Mouse (Mus musculus) ZHBTc4 (cell line): Measurements from ENCODE around the gene Tom1l2.

Experiments
- DNase-seq: peaks from one replicate; pipeline ENCODE4 v3.0.0-alpha.2; 2011; ENCODE audit warnings: low read depth, low spot score

The Tom1l2 gene

DNA sequence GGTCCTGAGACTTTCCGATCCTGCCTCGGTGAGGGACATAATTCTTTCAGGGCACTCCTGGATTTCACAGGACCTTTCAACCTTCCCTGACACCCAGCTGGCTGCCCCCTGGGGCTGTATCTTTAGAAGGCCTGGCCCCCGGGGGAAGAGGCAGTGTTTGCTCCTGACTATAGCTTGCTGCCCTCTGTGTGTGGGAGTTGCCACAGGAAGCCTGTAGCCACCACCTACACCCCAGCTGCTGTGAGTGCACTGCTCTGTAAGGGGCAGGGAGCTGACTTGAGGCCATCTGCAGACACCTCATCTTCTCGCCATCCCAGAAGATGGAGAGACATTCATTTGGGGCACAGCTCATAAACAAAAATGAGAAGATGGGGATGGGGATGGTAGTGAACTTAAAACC, 120.8 kb downstream of the Tom1l2 start:
- no peak for DNase-seq

DNA sequence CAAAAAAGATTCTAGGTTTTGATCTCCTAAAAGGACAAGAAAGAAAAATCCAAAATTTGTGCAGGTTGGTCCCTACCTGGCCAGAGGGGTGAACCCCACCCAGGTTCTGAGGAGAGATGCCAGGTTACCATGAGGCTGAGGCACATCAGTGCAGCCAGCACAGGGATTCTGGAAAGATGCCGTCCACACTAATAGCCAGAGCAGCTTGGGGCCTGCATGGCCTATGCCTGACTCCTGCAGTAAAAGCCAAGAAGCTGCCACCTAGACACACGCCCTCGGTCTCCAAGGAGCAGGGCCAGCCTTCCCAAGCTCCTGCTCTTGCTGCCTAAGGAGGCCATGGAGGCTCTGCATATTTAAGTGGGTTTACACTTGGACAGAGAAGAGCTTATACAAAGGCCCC, 121.4 kb downstream of the Tom1l2 start:
- DNase-seq = no peak

DNA sequence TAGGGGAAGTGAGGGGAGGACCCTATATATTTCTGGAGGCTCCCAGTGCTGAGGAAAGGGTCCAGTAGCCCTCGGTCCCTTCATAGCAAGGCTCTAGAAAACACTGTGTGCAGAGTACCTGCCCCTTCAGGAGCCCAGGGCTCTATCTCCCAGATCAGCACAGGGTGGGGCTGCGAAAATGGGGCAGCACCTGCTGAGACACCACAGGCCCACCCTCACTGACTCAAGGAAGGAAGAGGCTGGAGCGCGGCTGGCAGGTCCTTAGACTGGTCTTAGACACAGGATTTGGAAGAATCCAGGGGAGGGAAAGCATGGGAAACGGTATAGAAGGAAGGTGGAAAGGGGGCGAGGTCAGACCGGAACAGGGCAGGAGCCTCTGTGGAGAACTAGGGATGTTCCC, 122.2 kb downstream of the Tom1l2 start:
- DNase-seq = no peak

DNA sequence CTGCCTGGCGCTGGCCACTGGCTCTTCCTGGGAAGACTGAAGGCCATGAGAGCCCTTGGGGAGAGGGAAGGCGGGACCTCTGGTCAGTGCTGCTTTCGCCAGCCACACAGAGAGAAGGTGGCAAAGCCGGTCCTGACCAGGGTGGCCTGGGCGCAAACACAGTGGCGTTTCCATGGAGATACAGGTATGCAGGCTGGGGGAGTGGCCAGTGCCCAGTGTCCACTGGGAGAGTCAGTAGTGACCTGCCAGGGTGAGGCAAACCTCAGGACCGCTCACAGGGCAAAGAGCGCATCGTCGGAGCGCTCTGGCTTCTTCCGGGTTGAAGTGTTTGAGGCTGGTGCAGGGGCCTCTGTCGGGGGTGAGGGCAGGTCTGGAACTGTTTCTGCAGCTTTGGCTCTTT, 122.9 kb downstream of the Tom1l2 start:
- DNase-seq = no peak

DNA sequence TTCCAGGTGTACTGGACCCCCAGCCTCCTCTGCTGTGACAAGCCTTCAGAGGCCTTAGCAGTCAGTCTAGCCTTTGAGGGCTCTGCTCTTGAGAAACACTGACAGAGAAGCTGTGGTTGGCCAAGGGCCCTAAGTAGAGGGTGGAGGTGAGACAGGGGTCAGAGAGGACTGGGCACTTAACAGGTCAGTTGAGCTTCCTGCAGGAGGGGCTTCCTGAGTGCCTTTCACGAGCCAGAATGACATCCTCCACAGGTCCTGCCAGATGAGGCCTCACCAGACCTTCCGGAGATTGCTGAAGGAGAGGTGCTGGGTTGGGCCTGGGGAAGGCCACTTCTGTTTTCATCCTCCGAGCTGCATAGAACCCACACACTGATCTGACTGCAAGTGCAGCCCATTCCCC, 124.2 kb downstream of the Tom1l2 start:
- no peak for DNase-seq

DNA sequence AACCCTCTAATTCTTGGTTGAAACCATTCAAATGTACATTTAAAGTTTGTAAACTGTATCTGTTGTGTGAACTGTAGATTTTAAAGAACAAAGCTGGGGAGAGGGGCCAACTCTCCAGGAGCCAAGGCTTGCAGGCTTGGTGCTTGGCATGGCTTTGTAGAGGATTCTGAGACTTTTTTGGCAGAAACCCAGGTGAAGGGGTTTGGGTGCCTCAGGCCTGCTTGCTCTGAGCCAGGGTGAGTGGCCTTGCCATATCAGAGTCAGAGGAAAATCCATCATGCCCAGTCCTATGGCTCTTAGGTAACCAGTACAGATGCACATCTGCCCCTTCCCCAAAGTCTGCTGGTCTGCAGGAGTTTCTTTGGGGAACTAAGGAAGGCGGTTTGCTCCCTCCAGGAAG, 126.8 kb downstream of the Tom1l2 start:
- DNase-seq = no peak

DNA sequence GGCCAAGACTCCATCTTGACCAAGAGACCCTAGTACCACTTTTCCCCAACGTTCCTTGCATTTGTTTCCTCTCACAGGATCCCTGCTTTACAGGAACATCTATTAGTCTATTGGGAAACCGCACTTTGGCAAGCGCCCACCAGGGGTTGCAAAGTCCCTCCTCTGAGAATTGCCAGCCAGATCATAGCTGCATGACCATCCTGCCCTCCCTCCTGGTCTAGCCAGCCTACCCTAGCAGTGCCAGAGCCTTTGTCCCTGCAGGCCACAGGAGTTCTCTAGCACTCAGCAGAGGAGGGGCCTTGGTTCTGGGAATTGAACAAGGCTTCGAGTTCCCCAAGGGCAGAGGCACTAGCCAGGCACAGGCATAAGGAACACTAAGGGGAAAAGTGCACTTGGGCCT, 128.0 kb downstream of the Tom1l2 start:
- no peak for DNase-seq

DNA sequence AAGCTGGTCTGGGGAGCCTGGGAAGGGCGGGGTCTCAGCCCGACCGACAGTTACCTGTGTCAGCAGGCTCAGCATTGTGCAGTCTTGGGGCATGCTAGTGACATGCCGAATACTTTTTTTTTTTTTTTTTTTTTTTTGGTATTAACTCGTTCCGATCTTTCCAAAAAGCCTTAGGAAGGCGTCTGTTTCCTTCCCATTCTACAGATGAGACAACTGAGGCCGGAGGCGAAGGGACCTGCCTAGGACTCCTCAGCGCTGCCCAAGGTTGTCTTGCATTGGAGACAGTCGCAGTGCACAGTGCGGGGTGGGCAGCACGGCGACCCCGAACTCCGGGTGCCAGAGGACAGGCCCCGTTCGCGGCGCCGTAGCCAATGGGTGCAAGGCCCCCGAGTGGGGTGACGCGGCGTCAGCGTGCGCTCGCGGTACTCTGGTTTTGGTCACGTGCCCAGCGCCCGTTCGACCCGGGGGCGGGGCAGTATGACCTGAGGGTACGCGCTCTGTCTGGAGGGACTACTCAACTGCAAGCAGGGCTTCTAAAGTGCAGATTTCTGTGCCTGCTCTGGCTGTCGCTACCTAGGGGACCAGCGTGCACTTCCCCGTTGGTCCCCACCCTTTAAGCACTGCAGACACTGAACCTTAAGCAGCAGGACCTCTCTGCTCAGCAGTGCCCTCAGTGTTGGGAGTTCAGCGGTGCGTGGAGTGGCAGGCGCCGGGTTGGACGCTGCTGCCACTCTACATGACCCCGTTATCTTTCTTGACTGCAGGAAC, 130.1 kb downstream of the Tom1l2 start, which contains the start of gene Srebf1:
Srebf1 (minus strand) TSS at position 113 of the 768 bp plus-strand sequence.
- DNase-seq = peak; percentile 97

DNA sequence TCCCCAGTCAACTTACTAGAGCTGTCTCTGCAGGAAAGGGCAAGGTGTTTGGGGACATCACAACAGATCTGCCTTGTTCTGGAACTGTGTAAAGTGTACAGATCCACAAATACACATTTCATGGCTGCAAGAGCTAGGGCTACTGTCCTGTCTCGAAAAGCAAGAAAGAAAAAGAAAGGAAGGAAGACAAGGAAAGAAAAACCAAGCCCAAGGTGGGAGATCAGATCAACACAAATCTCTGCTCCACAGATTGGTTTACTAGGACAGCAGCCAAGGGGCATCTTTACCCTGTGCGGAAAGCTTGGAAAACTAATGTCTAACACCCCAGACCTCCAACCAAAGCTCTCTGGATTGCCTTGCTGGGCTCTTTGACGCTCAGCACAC, 130.6 kb downstream of the Tom1l2 start:
- DNase-seq = no peak

DNA sequence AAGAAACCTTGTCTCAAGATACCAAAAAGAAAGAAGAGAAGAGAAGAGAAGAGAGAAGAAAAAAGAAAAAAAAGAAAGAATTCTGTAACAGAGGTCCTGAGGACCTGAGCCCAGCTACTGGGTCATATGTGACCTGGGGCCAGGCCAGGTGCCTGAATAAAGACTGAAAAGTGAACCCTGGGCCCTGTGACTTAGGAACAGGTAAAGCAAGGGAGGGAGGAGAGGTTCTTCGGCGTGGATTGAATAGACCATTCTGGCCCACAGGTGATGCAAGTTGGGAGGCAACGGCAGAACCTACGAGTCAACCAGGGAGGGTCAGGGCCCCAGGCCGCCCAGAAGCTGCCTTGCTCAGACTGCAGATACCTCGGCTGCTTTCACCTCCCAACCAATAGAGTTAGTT, 131.3 kb downstream of the Tom1l2 start:
- no peak for DNase-seq

DNA sequence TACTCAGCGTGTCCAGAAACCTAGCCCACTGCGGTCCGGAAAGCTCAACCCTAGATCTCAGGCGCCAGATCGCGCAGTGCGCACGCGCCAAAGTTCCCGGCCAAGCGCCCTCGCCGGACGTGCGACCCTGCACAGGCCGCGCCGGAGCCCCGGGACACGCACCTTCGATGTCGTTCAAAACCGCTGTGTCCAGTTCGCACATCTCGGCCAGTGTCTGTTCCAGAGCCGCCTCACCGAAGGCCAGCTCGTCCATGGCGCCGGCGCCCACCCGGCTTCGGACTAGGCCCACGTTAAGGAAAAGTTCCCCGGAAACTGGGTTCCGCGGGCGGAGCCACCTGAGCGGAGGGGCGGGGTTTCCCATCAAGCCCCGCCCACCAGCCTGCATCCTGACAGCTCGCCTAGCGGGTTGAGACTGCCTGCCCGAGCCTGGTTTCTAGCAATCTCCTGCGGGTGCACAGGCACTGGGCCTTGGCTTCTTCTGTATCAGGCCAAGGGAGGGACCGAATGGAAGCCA, 132.4 kb downstream of the Tom1l2 start:
- DNase-seq = peak; percentile 95

DNA sequence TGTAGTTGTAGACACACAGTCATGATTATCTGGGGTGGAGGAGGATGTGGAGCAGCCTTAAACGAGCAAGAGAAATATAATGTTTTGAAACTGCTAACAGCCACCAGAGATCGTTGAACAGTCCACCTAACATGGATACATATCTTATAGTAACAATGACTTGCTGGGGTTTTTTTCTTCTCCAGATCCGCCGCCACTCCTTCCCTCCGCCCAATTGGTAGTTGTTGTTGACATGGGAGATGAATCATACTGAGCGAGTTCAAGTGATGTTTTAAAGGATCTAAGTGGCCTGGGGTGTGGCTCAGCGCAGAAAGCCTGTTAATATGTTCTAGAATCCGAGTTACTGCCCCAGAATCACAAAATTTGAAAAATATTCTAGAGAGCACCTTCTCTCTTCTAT, 133.1 kb downstream of the Tom1l2 start:
- DNase-seq = no peak

DNA sequence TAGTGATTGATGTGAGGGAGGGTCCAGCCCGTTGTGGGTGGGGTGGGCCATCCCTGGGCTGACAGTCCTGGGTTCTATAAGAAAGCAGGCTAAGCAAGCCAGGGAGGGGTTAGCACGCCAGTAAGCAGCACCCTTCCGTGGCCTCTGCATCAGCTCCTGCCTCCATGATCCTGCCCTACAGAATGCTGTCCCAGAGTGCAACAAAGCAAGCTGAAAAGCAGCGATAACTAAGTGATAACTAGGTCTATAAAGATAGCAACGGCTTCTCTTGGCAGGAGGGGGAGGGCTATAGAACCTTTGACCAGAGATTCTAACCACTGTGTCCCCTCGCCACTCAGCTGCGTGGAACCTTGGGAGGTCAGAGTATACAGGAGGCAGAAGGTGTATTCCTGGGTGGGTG, 135.2 kb downstream of the Tom1l2 start:
- DNase-seq = no peak

DNA sequence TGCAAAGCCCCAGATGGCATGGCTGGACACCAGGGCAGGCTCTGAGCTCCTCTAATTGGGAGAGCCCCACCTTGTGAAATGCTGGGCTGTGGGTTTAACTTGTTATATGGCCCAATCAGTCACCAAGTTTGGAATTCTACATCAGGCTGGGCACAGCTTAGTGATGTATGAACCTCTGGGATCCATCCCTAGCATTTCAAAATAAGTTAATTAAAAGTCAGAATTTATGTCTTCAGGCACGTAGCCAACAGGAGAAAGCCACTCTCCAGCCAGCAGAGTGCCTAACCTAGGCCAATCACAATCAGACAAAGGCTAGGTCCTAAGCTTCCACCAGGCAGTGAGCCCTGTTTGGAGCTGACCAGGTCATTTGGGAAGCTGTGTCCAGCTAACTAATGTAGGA, 136.0 kb downstream of the Tom1l2 start:
- no peak for DNase-seq

DNA sequence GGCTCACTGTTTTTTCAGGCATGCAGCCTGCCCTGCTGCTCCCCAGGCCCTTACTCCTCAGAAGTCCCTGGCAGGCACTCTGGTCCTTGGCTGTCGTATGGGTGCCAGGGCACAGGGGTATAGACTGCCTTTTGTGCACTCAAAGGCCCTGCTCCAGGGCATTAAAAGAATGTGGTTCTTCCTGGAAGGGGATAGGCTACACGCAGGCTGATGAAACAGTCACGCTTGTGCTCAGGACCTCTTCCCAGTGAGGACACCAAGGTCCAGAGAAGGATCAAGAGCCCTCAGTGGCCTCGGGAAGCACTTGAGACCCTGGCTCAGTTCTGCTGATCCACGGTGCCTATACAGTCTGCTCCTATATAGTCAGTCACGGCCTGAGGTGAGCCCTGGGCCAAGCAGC, 139.4 kb downstream of the Tom1l2 start:
- no peak for DNase-seq

DNA sequence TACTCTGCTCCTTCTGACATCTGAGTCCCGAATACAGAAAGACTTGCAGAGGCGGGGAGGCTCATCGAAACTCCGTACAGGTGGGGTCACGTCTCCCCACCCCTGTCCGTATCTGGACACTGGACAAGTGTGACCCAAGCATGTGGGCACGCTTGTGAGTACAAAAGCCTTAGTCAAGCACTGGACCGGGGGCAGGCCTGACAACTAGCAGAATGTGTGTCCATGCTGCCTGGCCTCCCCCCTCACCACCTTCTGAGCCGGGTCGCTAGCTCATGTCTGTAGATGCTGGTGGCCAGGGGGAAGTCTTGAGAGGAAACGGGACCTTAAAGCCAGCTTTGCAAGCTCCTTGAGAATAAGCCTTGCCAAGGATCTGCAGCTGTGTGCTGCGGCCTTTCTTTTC, 140.9 kb downstream of the Tom1l2 start:
- no peak for DNase-seq

DNA sequence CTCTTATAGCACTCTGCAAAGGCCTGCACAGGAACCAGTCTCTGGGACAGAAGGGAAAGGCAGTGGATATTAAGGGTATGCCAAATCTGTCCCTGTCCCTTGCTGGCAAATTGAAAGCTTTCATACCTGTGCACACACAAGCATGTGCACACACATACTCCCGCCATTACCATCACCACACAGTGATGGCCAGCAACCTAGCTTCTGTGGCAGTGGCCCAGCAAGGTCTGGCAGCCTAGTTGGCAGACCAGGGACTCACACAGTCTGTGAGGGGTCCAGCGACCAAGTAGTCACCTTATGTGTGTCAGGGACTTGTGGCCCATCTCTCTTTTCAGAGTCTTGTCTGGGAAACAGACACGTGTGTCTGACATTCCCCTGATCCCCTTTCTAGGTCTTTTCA, 141.6 kb downstream of the Tom1l2 start:
- DNase-seq = no peak

DNA sequence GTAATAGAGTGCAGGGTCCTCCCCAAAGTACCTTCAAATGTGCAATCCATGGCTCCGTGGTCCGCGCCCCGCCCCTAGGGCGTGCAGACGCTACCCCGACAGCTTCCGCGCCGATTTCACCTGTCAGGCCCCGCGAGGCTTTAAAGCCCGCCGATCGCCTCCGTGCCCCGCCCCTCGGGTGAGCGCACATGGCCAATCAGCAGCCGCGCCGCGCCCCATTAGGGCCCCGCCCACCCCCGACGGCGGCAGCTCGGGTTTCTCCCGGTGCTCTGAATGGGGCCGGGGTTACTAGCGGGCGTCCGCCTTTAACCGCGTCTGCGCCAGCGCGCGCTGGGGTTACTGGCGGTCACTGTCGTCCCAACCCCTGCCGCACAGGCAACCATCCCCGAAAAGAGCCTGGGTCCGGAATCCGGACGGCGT, 142.4 kb downstream of the Tom1l2 start:
- DNase-seq = peak; percentile 99

DNA sequence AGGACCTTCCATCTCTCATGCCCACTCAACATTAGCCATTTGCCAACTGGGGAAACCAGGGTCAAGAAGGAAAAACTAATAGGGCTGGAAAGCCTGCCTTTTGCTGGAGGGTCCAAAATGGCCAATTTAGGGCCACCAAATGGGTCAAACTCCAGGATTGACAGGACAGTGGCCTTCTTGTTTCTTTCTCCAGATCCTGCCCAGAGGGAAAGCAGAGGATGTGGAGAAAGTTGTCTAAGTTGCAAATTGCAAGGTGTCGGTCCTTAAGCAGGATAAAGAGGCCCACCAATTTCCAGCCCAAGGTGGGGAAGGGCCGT, 142.8 kb downstream of the Tom1l2 start:
- no peak for DNase-seq

DNA sequence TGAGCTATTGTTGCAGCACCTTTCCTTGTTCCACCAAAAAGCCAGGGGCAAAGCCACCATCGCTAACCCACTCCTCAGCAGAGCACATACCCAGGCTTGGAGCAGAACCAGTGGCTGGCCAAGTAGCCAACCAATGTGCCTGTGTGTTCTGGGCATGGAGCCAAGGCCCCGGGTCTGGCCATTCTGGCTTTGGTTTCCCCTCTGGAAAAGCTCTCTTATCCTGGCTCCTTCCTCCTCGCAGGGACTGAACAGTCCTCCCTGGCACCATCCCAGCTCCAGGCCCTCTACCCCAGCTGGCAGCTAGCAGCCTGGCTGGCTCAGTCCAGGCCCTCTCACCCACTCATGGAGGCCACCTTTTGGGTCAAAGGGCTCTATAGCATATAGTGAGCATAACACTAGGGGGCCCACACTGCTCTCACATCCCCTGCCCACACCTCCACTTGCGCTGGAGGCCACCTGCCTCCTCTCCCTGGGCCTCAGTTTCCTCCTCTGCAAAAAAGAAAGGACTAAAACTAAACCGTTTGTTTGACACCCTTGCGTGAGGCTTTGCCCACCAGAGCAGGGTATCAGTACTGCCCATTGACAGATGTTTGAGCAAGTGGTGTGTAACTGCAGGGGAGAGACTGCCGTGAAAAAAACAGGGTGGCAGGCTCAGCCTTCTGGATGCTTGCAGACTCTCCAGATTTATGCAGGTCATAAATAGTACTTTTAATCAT, 143.3 kb downstream of the Tom1l2 start:
- no peak for DNase-seq

DNA sequence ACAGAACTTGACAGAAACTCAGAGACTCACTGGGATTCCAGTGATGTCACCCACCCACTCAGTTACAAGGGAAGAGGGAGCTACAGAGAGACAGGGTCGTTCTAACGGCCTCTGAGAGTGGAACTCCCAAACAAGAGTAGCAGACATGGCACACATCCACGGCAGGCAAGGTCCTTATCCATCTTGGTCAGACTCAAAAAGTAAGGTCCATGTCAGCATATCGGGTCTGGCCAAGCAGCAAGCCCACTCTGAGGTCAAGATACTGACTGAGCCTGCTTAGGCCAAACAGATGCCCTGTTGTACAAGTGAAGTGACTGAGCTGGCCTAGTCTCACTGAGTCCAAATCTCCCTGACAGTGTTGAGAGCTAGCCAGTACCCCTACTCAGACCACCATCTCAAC, 144.0 kb downstream of the Tom1l2 start:
- DNase-seq = no peak

DNA sequence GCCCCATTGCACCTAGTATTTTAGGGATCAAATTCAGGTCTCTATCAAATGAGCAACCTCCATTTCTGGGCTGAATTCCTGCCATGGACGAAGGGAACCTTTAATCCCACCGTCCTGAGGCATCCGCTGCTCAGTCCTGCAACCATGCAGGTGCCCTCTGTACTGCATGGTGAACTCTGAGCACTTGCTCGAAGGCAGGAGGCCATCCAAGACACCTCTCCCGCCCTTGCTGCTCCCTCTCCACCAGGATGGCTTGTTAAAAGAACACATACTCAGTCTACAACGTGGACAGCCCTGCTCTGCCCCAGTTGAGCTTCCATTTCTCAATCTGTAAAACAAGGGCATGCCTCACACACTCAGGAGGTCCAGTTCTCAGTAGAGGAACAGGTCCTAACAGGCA, 144.5 kb downstream of the Tom1l2 start:
- no peak for DNase-seq

DNA sequence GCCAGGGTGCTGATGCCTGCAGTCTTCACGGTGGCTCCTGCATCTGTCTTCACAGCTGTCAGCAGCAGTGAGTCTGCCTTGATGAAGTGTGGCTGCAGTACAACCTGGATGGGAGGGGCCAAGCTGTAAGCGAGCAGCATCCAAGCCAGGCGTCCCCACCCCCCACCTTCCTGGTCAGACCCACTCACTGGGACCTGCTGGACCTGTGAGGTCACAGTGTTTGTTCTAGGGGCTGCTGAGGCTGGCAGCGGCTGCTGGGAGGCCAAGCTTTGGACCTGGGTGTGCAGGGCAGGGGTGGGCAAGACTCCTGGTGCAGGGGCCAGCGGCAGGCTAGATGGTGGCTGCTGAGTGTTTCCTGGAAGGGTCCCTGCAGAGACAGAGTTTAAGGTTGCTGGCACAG, 146.5 kb downstream of the Tom1l2 start:
- no peak for DNase-seq
